Mouse (Mus musculus): ENCODE results near the gene Tbx5.
"Not testable (repeated sequence)": the region's sequence is repeated elsewhere in the genome, so short reads cannot be mapped to it uniquely, and the experiment has no call there.

Gene Tbx5

GRCm38 (mm10) chr5:119842701-119843393 lies 10.4 kb downstream of the Tbx5 start:
- no peak for DNase-seq (ENCODE audit: low spot score)

- DNase-seq (ENCODE audit: low spot score) = peak; percentile 38
Measured at GRCm38 (mm10) chr5:119843394-119843777, 10.9 kb downstream of the Tbx5 start.

- DNase-seq (ENCODE audit: low spot score) = peak; percentile 41
Measured at GRCm38 (mm10) chr5:119844366-119844765, 11.9 kb downstream of the Tbx5 start.

- DNase-seq (ENCODE audit: low spot score) = peak; percentile 82
Measured at GRCm38 (mm10) chr5:119844994-119845393, 12.5 kb downstream of the Tbx5 start.

GRCm38 (mm10) chr5:119857052-119857451 lies 24.6 kb downstream of the Tbx5 start:
- no peak for DNase-seq (ENCODE audit: low spot score)

GRCm38 (mm10) chr5:119861301-119861700 lies 28.8 kb downstream of the Tbx5 start:
- no peak for DNase-seq (ENCODE audit: low spot score)

GRCm38 (mm10) chr5:119862431-119862830 lies 30.0 kb downstream of the Tbx5 start:
- no peak for DNase-seq (ENCODE audit: low spot score)

GRCm38 (mm10) chr5:119866277-119867235 lies 34.1 kb downstream of the Tbx5 start:
- DNase-seq (ENCODE audit: low spot score) = peak; percentile 46

GRCm38 (mm10) chr5:119867986-119868385 lies 35.5 kb downstream of the Tbx5 start:
- no peak for DNase-seq (ENCODE audit: low spot score)

GRCm38 (mm10) chr5:119875421-119875820 lies 43.0 kb downstream of the Tbx5 start:
- DNase-seq (ENCODE audit: low spot score) = no peak

- DNase-seq (ENCODE audit: low spot score) = no peak
Measured at GRCm38 (mm10) chr5:119877185-119877584, 44.7 kb downstream of the Tbx5 start.

- DNase-seq (ENCODE audit: low spot score) = no peak
Measured at GRCm38 (mm10) chr5:119885595-119885994, 53.1 kb downstream of the Tbx5 start.

- no peak for DNase-seq (ENCODE audit: low spot score)
Measured at GRCm38 (mm10) chr5:119887381-119887780, 54.9 kb downstream of the Tbx5 start.

- DNase-seq (ENCODE audit: low spot score) = no peak
Measured at GRCm38 (mm10) chr5:119891960-119892359, 59.5 kb downstream of the Tbx5 start.

GRCm38 (mm10) chr5:119893060-119893459 lies 60.6 kb downstream of the Tbx5 start:
- no peak for DNase-seq (ENCODE audit: low spot score)

GRCm38 (mm10) chr5:119896605-119897004 lies 64.1 kb downstream of the Tbx5 start:
- no peak for DNase-seq (ENCODE audit: low spot score)

- no peak for DNase-seq (ENCODE audit: low spot score)
Measured at GRCm38 (mm10) chr5:119916551-119917171, 84.2 kb downstream of the Tbx5 start.

- DNase-seq (ENCODE audit: low spot score) = not testable (repeated sequence)
Measured at GRCm38 (mm10) chr5:119918381-119918780, 85.9 kb downstream of the Tbx5 start.

- no peak for DNase-seq (ENCODE audit: low spot score)
Measured at GRCm38 (mm10) chr5:119920941-119921340, 88.5 kb downstream of the Tbx5 start.

- DNase-seq (ENCODE audit: low spot score) = peak; percentile 17
Measured at GRCm38 (mm10) chr5:119922229-119922628, 89.8 kb downstream of the Tbx5 start.
